Mouse (Mus musculus): ENCODE measurements at regions not wholly inside any gene's neighbourhood (a gene's known extent, or its start where the extent isn't known, plus 50 kb on each side); places are given as distances from the start of the nearest gene placed in this dataset.

DNA sequence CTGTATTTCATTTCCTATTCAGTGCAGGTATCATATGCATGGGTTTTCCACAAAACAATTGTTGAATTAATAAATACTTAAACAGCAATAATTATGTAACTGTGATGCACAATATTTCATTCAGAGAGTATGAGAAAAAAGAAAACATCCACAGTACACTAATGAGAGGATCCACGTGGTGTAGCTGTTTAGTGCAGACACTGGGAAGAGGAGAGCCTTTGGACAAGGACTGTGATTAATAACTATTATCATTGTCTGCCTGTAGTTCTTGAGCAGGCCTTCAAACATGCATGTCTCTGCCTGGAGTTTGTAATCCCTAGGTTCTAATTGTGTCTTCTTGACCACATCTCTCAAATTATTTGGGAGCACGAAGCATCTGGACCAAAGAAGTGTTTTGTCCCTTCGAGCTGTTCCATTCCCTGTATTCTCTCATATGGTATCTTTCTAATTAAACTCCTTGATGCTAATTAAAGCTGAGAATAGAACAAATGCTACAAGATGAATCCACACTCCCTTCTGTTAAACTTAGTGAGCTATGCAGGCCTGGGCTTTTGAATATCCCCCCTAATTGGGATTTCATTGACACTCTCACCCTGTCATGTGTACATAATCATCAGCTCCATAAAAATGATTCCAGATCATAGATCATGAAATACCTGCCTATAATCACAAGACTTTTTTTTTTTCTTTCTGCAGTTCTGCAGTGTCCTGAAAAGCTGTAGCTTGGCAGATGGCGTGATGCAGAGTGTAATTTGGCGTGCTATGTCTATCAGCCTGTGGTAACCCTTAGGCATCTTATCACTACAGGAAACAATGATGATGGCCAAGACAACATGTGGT is 1208.9 kb upstream of the G6pd2 start:
- DNase-seq (ENCODE audit: low read depth, low spot score) = peak; percentile 59

DNA sequence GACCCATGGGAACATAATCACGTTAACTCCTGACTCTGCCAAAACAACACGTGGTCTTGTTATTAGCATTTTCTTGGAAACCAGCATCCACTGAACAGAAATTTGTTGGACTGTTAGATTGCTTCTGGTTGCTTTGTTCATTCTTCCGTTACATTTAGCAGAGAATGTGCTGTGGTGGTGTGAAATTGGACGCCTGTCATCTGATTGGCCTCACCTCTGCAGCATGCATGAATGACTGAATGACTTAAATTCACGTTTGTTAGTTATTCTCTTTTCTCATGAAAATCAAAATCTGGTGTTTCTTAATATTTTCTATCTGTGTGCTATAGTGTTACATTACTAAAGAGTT is 1208.3 kb upstream of the G6pd2 start:
- no peak for DNase-seq (ENCODE audit: low read depth, low spot score)

DNA sequence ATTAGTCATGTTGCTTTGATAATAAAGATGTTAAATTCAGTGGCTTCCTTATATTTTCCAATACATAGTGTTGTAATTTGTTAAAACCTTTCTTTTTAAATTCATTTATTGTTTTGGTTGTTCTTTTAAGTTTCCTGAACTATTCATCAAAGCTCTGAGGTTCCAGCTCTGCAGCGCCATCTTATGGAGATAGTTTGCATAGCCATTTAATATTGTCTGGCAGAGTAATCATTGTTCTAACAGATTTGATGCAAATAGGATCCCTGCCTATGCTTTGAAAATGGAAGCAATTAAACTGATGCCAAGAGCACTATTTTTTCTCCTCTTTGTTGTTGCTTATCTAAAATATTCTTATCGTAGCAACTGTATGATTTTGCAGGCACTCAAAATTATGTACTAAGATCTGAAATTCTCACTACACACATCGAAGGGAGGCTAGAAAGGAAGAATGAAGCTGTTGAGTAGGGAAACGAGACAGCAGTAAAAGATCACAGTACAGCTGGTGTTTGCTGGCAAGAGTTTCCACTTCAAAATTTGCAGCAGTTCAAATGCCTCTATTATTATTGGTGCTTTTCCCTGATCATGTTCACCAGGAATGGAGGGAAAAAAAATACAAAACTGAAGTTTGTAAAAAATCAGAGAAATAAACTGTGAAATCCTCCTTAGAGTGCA is 1199.5 kb upstream of the G6pd2 start:
- DNase-seq (ENCODE audit: low read depth, low spot score) = peak; percentile 71
